Mouse (Mus musculus) G1E (cell line): ENCODE results near the gene Slc50a1.

ENCODE experiments used
- CTCF ChIP-seq: IDR thresholded peaks from 2 replicates; pipeline ENCODE4 v1.5.1; 2012; ENCODE audit warnings: low read depth, low read length, inconsistent platforms, mixed read lengths
- POLR2AphosphoS5 ChIP-seq: IDR thresholded peaks from 2 replicates; pipeline ENCODE4 v1.6.1; 2012; ENCODE audit warnings: low read depth, low read length, inconsistent platforms; ENCODE audit not compliant: insufficient replicate concordance

- peak; percentile 73 for TF ChIP-seq CTCF
- TF ChIP-seq POLR2AphosphoS5, result no peak
Observed at GRCm38 (mm10) chr3:89308089-89308488, 37.7 kb upstream of the Slc50a1 start.
